Mouse (Mus musculus): Measurements from ENCODE around the gene Ncapd3. TPM values are rescaled to one million over a fixed set of nuclear protein-coding genes. Genes with fewer than 3 reads are reported as not detected.

Gene Ncapd3
- polyA plus RNA-seq, 1 experiment from 2014 or later = 27.8 TPM

- ATAC-seq (ENCODE audit: low FRiP score) = no peak
- 89% methylated on average over 1 of the region's 1 CpGs for WGBS
- H3K4me1 ChIP-seq = no peaks in the 10 kb centered on the region
- no peak overlapping the region for H3K9ac ChIP-seq
- no peaks in the 10 kb centered on the region for H3K27me3 ChIP-seq
- no peaks in the 10 kb centered on the region for H3K9me3 ChIP-seq (replicated peaks)
- H3K27ac ChIP-seq = no peak overlapping the region
- H3K4me2 ChIP-seq (replicated peaks) = no peak overlapping the region
- peaks cover 49% of the 10 kb centered on the region for H3K36me3 ChIP-seq
- no peak overlapping the region for H3K4me3 ChIP-seq
These were observed 44.7 kb downstream of the Ncapd3 start for GRCm38 (mm10) chr9:27074677-27075076.

GRCm38 (mm10) chr9:27075812-27076211, 45.8 kb downstream of the Ncapd3 start:
- ATAC-seq (ENCODE audit: low FRiP score) = no peak
- Histone ChIP-seq H3K9me3 (replicated peaks) (no peaks in the 10 kb centered on the region), H3K27me3 (no peaks in the 10 kb centered on the region), H3K4me2 (replicated peaks) (no peak overlapping the region), H3K36me3 (peaks cover 42% of the 10 kb centered on the region), H3K4me1 (no peaks in the 10 kb centered on the region), H3K27ac (no peak overlapping the region), H3K4me3 (no peak overlapping the region), H3K9ac (no peak overlapping the region)

GRCm38 (mm10) chr9:27086256-27086655, 56.3 kb downstream of the Ncapd3 start:
- H3K27me3 ChIP-seq = no peaks in the 10 kb centered on the region
- H3K36me3 ChIP-seq = peaks cover 89% of the 10 kb centered on the region
- H3K27ac ChIP-seq = no peak overlapping the region
- H3K4me2 ChIP-seq (replicated peaks) = no peak overlapping the region
- no peaks in the 10 kb centered on the region for H3K9me3 ChIP-seq (replicated peaks)
- no peak overlapping the region for H3K9ac ChIP-seq
- ATAC-seq (ENCODE audit: low FRiP score) = no peak
- H3K4me1 ChIP-seq = no peaks in the 10 kb centered on the region
- WGBS = 90% methylated on average over 5 of the region's 5 CpGs
- H3K4me3 ChIP-seq = no peak overlapping the region

- ATAC-seq (ENCODE audit: low FRiP score) = no peak
- no peak overlapping the region for H3K9ac ChIP-seq
- H3K4me2 ChIP-seq (replicated peaks) = no peak overlapping the region
- no peaks in the 10 kb centered on the region for H3K27me3 ChIP-seq
- H3K4me3 ChIP-seq = no peak overlapping the region
- no peak overlapping the region for H3K27ac ChIP-seq
- 97% methylated on average over 3 of the region's 3 CpGs for WGBS
- peaks cover 94% of the 10 kb centered on the region for H3K36me3 ChIP-seq
- no peaks in the 10 kb centered on the region for H3K9me3 ChIP-seq (replicated peaks)
- H3K4me1 ChIP-seq = no peaks in the 10 kb centered on the region
These were observed 57.4 kb downstream of the Ncapd3 start for GRCm38 (mm10) chr9:27087402-27087801.

- 92% methylated on average over 1 of the region's 1 CpGs for WGBS
- Histone ChIP-seq H3K9me3 (replicated peaks) (no peaks in the 10 kb centered on the region), H3K9ac (no peak overlapping the region), H3K27ac (no peak overlapping the region), H3K36me3 (peaks cover 88% of the 10 kb centered on the region), H3K4me1 (no peaks in the 10 kb centered on the region), H3K4me2 (replicated peaks) (no peak overlapping the region), H3K27me3 (no peaks in the 10 kb centered on the region), H3K4me3 (no peak overlapping the region)
- ATAC-seq (ENCODE audit: low FRiP score) = no peak
These were observed 60.2 kb downstream of the Ncapd3 start for GRCm38 (mm10) chr9:27090134-27090533.

- ATAC-seq (ENCODE audit: low FRiP score) = no peak
- no peak overlapping the region for H3K27ac ChIP-seq
- no peaks in the 10 kb centered on the region for H3K4me1 ChIP-seq
- WGBS = 92% methylated on average over 13 of the region's 13 CpGs
- H3K4me2 ChIP-seq (replicated peaks) = no peak overlapping the region
- no peak overlapping the region for H3K4me3 ChIP-seq
- no peaks in the 10 kb centered on the region for H3K9me3 ChIP-seq (replicated peaks)
- H3K36me3 ChIP-seq = peaks cover 88% of the 10 kb centered on the region
- no peak overlapping the region for H3K9ac ChIP-seq
- H3K27me3 ChIP-seq = no peaks in the 10 kb centered on the region
These were observed 61.1 kb downstream of the Ncapd3 start for GRCm38 (mm10) chr9:27090801-27091775.

- no peak for ATAC-seq (ENCODE audit: low FRiP score)
- no peak overlapping the region for H3K9ac ChIP-seq
- H3K9me3 ChIP-seq (replicated peaks) = no peaks in the 10 kb centered on the region
- no peak overlapping the region for H3K4me3 ChIP-seq
- no peak overlapping the region for H3K27ac ChIP-seq
- WGBS = 90% methylated on average over 6 of the region's 6 CpGs
- H3K4me1 ChIP-seq = no peaks in the 10 kb centered on the region
- H3K4me2 ChIP-seq (replicated peaks) = no peak overlapping the region
- H3K36me3 ChIP-seq = peaks cover 84% of the 10 kb centered on the region
- H3K27me3 ChIP-seq = no peaks in the 10 kb centered on the region
These were observed 62.9 kb downstream of the Ncapd3 start for GRCm38 (mm10) chr9:27092916-27093315.

- Histone ChIP-seq H3K4me1 (no peaks in the 10 kb centered on the region; the same call in 1 of the 2 replicates), H3K9ac (no peak overlapping the region), H3K9me3 (replicated peaks) (no peaks in the 10 kb centered on the region), H3K4me3 (no peak overlapping the region), H3K27me3 (no peaks in the 10 kb centered on the region), H3K27ac (no peak overlapping the region), H3K36me3 (peaks cover 89% of the 10 kb centered on the region), H3K4me2 (replicated peaks) (no peak overlapping the region)
- no peak for ATAC-seq (ENCODE audit: low FRiP score)
- 47% methylated on average over 4 of the region's 4 CpGs for WGBS
These were observed 68.1 kb downstream of the Ncapd3 start for GRCm38 (mm10) chr9:27098092-27098491.

GRCm38 (mm10) chr9:27098557-27098956, 68.6 kb downstream of the Ncapd3 start:
- 83% methylated on average over 8 of the region's 8 CpGs for WGBS
- Histone ChIP-seq H3K9me3 (replicated peaks) (no peaks in the 10 kb centered on the region), H3K27ac (no peak overlapping the region), H3K9ac (no peak overlapping the region), H3K36me3 (peaks cover 89% of the 10 kb centered on the region), H3K4me1 (no peaks in the 10 kb centered on the region; the same call in 1 of the 2 replicates), H3K4me3 (no peak overlapping the region), H3K27me3 (no peaks in the 10 kb centered on the region), H3K4me2 (replicated peaks) (no peak overlapping the region)
- no peak for ATAC-seq (ENCODE audit: low FRiP score)

- Histone ChIP-seq H3K4me3 (no peak overlapping the region), H3K36me3 (peaks cover 91% of the 10 kb centered on the region), H3K4me1 (no peaks in the 10 kb centered on the region; the same call in 1 of the 2 replicates), H3K4me2 (replicated peaks) (no peak overlapping the region), H3K9me3 (replicated peaks) (no peaks in the 10 kb centered on the region), H3K27me3 (no peaks in the 10 kb centered on the region), H3K9ac (no peak overlapping the region), H3K27ac (no peak overlapping the region)
- ATAC-seq (ENCODE audit: low FRiP score) = no peak
- 90% methylated on average over 4 of the region's 4 CpGs for WGBS
These were observed 69.5 kb downstream of the Ncapd3 start for GRCm38 (mm10) chr9:27099474-27099873.

GRCm38 (mm10) chr9:27101466-27101865, 71.5 kb downstream of the Ncapd3 start:
- H3K4me3 ChIP-seq = no peak overlapping the region
- no peak for ATAC-seq (ENCODE audit: low FRiP score)
- H3K27me3 ChIP-seq = no peaks in the 10 kb centered on the region
- peaks cover 85% of the 10 kb centered on the region for H3K36me3 ChIP-seq
- H3K4me1 ChIP-seq = no peaks in the 10 kb centered on the region; the same call in 1 of the 2 replicates
- no peaks in the 10 kb centered on the region for H3K9me3 ChIP-seq (replicated peaks)
- no peak overlapping the region for H3K9ac ChIP-seq
- no peak overlapping the region for H3K27ac ChIP-seq
- 90% methylated on average over 6 of the region's 6 CpGs for WGBS
- H3K4me2 ChIP-seq (replicated peaks) = no peak overlapping the region

GRCm38 (mm10) chr9:27106081-27106480, 76.1 kb downstream of the Ncapd3 start:
- Histone ChIP-seq H3K9ac (no peak overlapping the region), H3K36me3 (peaks cover 45% of the 10 kb centered on the region), H3K9me3 (replicated peaks) (no peaks in the 10 kb centered on the region), H3K27me3 (no peaks in the 10 kb centered on the region), H3K4me1 (peaks cover 6% of the 10 kb centered on the region; the same call in 1 of the 2 replicates), H3K4me2 (replicated peaks) (no peak overlapping the region), H3K4me3 (no peak overlapping the region), H3K27ac (no peak overlapping the region)
- WGBS = 50% methylated on average over 1 of the region's 1 CpGs
- ATAC-seq (ENCODE audit: low FRiP score) = 0 out of 2 replicates have a peak, but pooled peaks have one; percentile 17

- peaks cover 6% of the 10 kb centered on the region; the same call in 1 of the 2 replicates for H3K4me1 ChIP-seq
- ATAC-seq (ENCODE audit: low FRiP score) = no peak
- no peak overlapping the region for H3K9ac ChIP-seq
- H3K9me3 ChIP-seq (replicated peaks) = no peaks in the 10 kb centered on the region
- H3K36me3 ChIP-seq = peaks cover 21% of the 10 kb centered on the region
- no peaks in the 10 kb centered on the region for H3K27me3 ChIP-seq
- 91% methylated on average over 4 of the region's 4 CpGs for WGBS
- H3K4me3 ChIP-seq = no peak overlapping the region
- no peak overlapping the region for H3K27ac ChIP-seq
- H3K4me2 ChIP-seq (replicated peaks) = no peak overlapping the region
These were observed 78.5 kb downstream of the Ncapd3 start for GRCm38 (mm10) chr9:27108451-27108850.

All from hindbrain, embryonic 12.5 days (tissue).